Mouse (Mus musculus): Measurements from ENCODE around the gene Ptprm. TPM values are rescaled to one million over a fixed set of nuclear protein-coding genes. Genes with fewer than 3 reads are reported as not detected.

Ptprm gene
- polyA plus RNA-seq (2021; fragmentation: Nextera tagmentation) = 8.9 and 9.6 TPM in 2 replicates
- long read RNA-seq, experiment 1, full-length matches to known transcripts = 7 of 30 reads
- long read RNA-seq, experiment 1, partial matches to known transcripts = 12 of 30 reads
- long read RNA-seq, experiment 1, other reads (novel, unspliced or antisense) = 11 of 30 reads
- long read RNA-seq, experiment 2, partial matches to known transcripts = 5 of 6 reads
- long read RNA-seq, experiment 2, other reads (novel, unspliced or antisense) = 1 of 6 reads

GRCm38 (mm10) chr17:67354451-67355011 is at the start of gene Ptprm:
TSS of gene Ptprm (minus strand) at chr17:67354457.

Measured in left cerebral cortex, adult 6 months (tissue).